Mouse (Mus musculus) ES-Bruce4 (cell line): Measurements from ENCODE around the gene Gimap5. TPM values are rescaled to one million over a fixed set of nuclear protein-coding genes. Genes with fewer than 3 reads are reported as not detected.

Source experiments
- H3K27ac ChIP-seq: 2 replicates; pipeline ENCODE4 v1.5.1; 2012; ENCODE audit warnings: low read length, inconsistent platforms; ENCODE audit not compliant: insufficient read depth
- H3K27me3 ChIP-seq: 2 replicates; pipeline ENCODE4 v1.6.1; 2012; ENCODE audit warnings: mild to moderate bottlenecking, low read length, inconsistent platforms; ENCODE audit not compliant: control insufficient read depth, poor library complexity, insufficient read depth, severe bottlenecking
- H3K36me3 ChIP-seq: 2 replicates; pipeline ENCODE4 v1.6.1; 2012; ENCODE audit warnings: inconsistent platforms, mild to moderate bottlenecking, low read length, moderate library complexity; ENCODE audit not compliant: control insufficient read depth, poor library complexity, insufficient read depth, severe bottlenecking
- H3K4me1 ChIP-seq: one replicate; pipeline ENCODE4 v1.8.1; 2011; ENCODE audit warnings: low read length; ENCODE audit not compliant: control insufficient read depth, insufficient read depth
- H3K4me3 ChIP-seq: 2 replicates; pipeline ENCODE4 v1.5.1; 2011; ENCODE audit warnings: low read depth, mild to moderate bottlenecking, low read length
- H3K9ac ChIP-seq: 2 replicates; pipeline ENCODE4 v1.6.1; 2012; ENCODE audit warnings: low read depth, mild to moderate bottlenecking, inconsistent platforms; ENCODE audit not compliant: poor library complexity, severe bottlenecking
- H3K9me3 ChIP-seq: replicated peaks from 2 replicates; pipeline ENCODE4 v1.6.1; 2012; ENCODE audit warnings: mild to moderate bottlenecking, low read length, inconsistent platforms; ENCODE audit not compliant: control insufficient read depth, poor library complexity, insufficient read depth, severe bottlenecking
- CTCF ChIP-seq: IDR thresholded peaks from one replicate; pipeline ENCODE4 v1.8.1; 2011; ENCODE audit warnings: low read depth, low read length
- EP300 ChIP-seq: IDR thresholded peaks from 2 replicates; pipeline ENCODE4 v1.6.1; 2011; ENCODE audit warnings: low read depth, low read length; ENCODE audit not compliant: insufficient read depth
- POLR2A ChIP-seq: IDR thresholded peaks from one replicate; pipeline ENCODE4 v1.8.1; 2011; ENCODE audit warnings: low read length; ENCODE audit not compliant: insufficient read depth
- polyA plus RNA-seq: library from polyadenylated mRNA; stranded (reverse); fragments of >200 nt; gene quantifications from 2 replicates; pipeline ENCODE4 v1.2.4, GENCODE M21; 2011; ENCODE audit warnings: low read depth; ENCODE audit not compliant: missing spikeins, insufficient read depth, insufficient read length

Gimap5 gene
- polyA plus RNA-seq, 1 experiment = not detected

DNA sequence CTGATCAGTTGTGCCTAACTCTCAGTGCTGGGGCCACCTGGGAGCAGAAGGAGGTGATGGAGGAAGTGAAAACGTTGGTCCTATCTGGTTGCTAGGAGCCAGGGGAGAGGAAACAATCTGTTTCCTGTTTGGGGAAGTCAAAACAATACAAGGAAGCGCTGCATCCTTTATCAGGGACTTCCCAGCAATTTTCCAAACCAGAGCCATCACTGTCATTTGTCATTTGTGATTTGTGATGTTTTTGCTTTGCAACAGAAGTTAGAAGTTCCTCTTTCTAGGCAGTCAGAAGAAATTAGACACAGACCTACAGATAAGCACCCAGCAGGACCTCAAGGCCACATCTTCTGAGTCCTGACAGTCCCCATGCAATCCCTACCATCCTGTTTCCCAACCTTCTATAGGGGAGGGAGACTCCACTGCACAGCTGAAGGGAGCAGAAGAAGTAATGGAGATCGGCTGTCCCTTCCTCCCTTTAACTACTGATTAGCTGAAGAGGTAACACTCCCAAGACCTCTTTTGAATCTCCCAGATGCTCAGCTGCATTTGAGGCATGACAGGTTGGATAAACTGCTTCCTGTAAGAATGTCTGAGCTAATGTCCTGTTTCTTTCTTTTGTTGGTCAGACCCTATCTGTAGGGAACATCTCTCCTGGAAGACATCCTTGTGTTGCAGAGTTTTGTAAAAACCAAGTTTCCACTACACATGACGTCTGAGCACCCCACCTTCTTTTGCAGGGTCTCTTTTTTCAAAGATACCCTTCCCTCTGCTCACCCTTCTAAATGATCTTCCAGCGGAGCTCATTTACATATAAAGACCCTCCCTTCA is 45.5 kb upstream of the Gimap5 start:
- Histone ChIP-seq H3K27me3 (no peaks in the 10 kb centered on the region), H3K4me1 (no peaks in the 10 kb centered on the region), H3K36me3 (no peaks in the 10 kb centered on the region), H3K27ac (no peak overlapping the region), H3K9ac (no peak overlapping the region), H3K4me3 (no peak overlapping the region), H3K9me3 (no peaks in the 10 kb centered on the region)
- TF ChIP-seq EP300 = no peak
- TF ChIP-seq POLR2A = no peak
- no peak for TF ChIP-seq CTCF

DNA sequence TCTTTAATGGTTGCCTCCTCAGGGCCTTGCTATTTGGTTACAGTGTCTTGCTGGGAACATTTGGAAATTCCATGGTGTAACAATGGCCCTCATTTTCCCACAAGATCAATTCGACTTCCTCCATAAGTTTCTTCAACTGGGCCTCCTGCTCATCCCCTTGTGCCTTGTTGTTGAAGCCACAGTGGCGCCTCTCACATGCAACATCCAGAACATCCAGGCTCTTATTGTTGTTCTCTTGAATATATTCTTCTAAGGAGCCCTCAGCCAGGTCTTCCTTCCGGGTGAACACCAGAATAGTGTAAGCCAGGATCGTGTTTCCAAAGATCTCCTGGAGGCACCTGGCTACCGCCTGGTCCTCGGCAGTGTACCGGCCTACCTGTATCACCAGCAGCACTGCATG is 43.9 kb upstream of the Gimap5 start:
- Histone ChIP-seq H3K9ac (no peak overlapping the region), H3K4me1 (no peaks in the 10 kb centered on the region), H3K36me3 (no peaks in the 10 kb centered on the region), H3K4me3 (no peak overlapping the region), H3K9me3 (no peaks in the 10 kb centered on the region), H3K27me3 (no peaks in the 10 kb centered on the region), H3K27ac (no peak overlapping the region)
- no peak for TF ChIP-seq POLR2A
- TF ChIP-seq CTCF = no peak
- TF ChIP-seq EP300 = no peak

DNA sequence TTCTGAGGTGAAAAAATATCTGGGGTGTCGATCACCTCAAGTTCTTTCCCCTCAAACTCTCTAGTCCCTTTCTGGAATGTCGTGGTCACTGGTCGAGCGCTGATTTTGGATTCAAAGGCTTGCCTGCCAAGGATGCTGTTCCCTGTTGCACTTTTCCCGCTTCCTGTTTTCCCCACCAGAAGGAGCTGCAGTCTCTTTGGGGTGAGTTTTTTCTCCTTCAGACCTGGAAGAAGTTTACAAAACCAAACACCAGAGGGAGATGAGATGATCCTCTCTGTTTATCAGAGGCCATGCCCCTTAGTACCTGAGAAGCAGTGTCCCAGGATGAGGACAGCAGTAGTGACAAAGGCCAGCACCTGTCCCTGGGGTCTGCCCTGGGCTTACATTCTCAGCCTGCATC is 43.4 kb upstream of the Gimap5 start:
- no peaks in the 10 kb centered on the region for H3K9me3 ChIP-seq
- no peak overlapping the region for H3K27ac ChIP-seq
- no peak overlapping the region for H3K9ac ChIP-seq
- no peak overlapping the region for H3K4me3 ChIP-seq
- H3K27me3 ChIP-seq = no peaks in the 10 kb centered on the region
- TF ChIP-seq EP300 = no peak
- no peak for TF ChIP-seq CTCF
- no peak for TF ChIP-seq POLR2A
- H3K4me1 ChIP-seq = no peaks in the 10 kb centered on the region
- no peaks in the 10 kb centered on the region for H3K36me3 ChIP-seq

DNA sequence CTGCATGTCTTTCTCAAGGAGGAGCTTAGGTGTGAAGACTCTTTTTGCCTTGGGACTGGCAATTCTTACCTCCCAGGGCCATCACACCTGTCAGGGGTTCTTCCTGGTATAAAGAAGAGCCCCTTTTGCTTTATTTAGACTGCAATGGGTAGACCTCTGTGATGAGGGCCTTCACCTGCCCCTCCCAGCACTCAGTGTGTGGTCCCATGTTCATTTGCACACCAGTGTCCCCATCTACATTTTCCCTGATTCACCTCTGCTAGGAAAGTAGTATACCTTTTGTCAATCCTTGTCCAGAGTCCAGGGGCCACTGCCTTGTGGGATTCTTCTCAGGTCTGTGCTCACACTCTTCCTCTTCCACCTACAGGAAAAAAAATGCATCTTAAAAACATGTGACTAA is 41.9 kb upstream of the Gimap5 start:
- Histone ChIP-seq H3K4me3 (no peak overlapping the region), H3K36me3 (no peaks in the 10 kb centered on the region), H3K9ac (no peak overlapping the region)

DNA sequence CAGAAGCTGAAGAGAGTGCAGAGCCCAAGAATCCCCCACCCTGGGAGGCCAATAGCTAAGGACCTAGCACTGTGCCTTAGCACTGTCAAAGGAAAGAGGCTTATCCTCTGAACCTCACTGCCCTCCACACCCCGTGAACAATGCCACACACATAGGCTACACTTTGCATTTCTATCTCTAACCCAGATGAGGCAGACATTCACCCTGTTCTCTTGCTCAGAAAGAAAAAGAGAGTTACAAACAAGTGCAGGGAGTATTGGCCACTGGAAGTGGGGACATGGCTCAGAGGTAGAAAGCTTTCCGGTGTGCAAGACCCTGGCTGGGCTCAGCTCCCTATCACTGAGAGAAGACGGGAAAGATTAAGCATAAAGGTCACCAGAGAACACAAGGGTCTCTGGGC is 39.9 kb upstream of the Gimap5 start:
- H3K27me3 ChIP-seq = no peaks in the 10 kb centered on the region
- no peak for TF ChIP-seq POLR2A
- no peak for TF ChIP-seq CTCF
- TF ChIP-seq EP300 = no peak

More for the DNA sequence above, 41.9 kb upstream of the Gimap5 start:
- TF ChIP-seq POLR2A = no peak
- TF ChIP-seq EP300 = no peak
- no peak for TF ChIP-seq CTCF
- no peaks in the 10 kb centered on the region for H3K9me3 ChIP-seq
- no peaks in the 10 kb centered on the region for H3K4me1 ChIP-seq
- no peaks in the 10 kb centered on the region for H3K27me3 ChIP-seq
- no peak overlapping the region for H3K27ac ChIP-seq

DNA sequence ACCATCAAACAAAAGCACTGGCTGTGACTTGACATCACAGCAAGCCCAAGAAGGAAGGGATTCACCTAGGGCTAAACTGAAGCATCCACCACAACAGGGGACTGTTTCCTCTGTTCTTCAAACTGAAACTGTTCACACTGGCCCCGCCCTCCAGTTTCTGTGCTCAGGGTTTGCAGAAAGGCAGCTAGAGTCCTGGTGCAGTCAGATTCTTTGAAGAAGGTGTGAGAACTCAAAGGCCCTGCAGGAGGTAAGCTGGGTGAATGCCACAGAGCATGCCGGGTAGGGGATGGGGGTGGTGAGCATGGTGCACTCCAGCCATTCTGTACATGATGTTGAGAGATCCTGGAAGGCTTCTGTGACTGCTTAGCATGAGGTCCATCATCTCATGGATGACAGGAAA is 27.5 kb upstream of the Gimap5 start, which contains the start of the genes Gm28053 and Gimap7:
Gm28053 (plus strand) TSS at position 153 of the 400 bp plus-strand sequence.
Gimap7 (plus strand) TSS at position 167 of the 400 bp plus-strand sequence.
- H3K36me3 ChIP-seq = no peaks in the 10 kb centered on the region
- H3K9me3 ChIP-seq = no peaks in the 10 kb centered on the region
- H3K27ac ChIP-seq = no peak within 1 kb of the TSS
- no peaks in the 10 kb centered on the region for H3K27me3 ChIP-seq
- TF ChIP-seq EP300 (no peak), CTCF (no peak), POLR2A (no peak)
- H3K4me3 ChIP-seq = no peak within 1 kb of the TSS
- H3K9ac ChIP-seq = no peak within 1 kb of the TSS
- no peaks in the 10 kb centered on the region for H3K4me1 ChIP-seq

More for the DNA sequence above, 39.9 kb upstream of the Gimap5 start:
- Histone ChIP-seq H3K9me3 (no peaks in the 10 kb centered on the region), H3K4me3 (no peak overlapping the region), H3K4me1 (no peaks in the 10 kb centered on the region), H3K27ac (no peak overlapping the region), H3K36me3 (no peaks in the 10 kb centered on the region), H3K9ac (no peak overlapping the region)
